Mouse (Mus musculus) testis, adult 2 months (tissue): ENCODE measurements around the gene Tymp. TPM values are rescaled to one million over a fixed set of nuclear protein-coding genes. Genes with fewer than 3 reads are reported as not detected.

ENCODE experiments used
- H3K27ac ChIP-seq: fragments of 200-500 bp; 2 replicates; pipeline ENCODE4 v1.5.1; 2012; ENCODE audit warnings: low read depth, low read length; ENCODE audit not compliant: control insufficient read depth, insufficient read depth
- H3K27me3 ChIP-seq: fragments of 200-500 bp; 2 replicates; pipeline ENCODE4 v1.6.1; 2012; ENCODE audit warnings: mild to moderate bottlenecking, low read length, moderate library complexity; ENCODE audit not compliant: control insufficient read depth, insufficient read depth
- H3K36me3 ChIP-seq: fragments of 200-500 bp; 2 replicates; pipeline ENCODE4 v1.6.1; 2012; ENCODE audit warnings: mild to moderate bottlenecking, low read length; ENCODE audit not compliant: control insufficient read depth, insufficient read depth
- H3K4me1 ChIP-seq: fragments of 200-500 bp; 2 replicates; pipeline ENCODE4 v1.6.1; 2012; ENCODE audit warnings: low read length; ENCODE audit not compliant: control insufficient read depth, insufficient read depth
- H3K4me3 ChIP-seq: fragments of 200-500 bp; 2 replicates; pipeline ENCODE4 v1.5.1; 2012; ENCODE audit warnings: low read depth, mild to moderate bottlenecking, low read length, moderate library complexity, mixed read lengths; ENCODE audit not compliant: control insufficient read depth
- CTCF ChIP-seq: fragments of 200-500 bp; IDR thresholded peaks from 2 replicates; pipeline ENCODE4 v1.5.1; 2012; ENCODE audit warnings: low read depth, mild to moderate bottlenecking, inconsistent platforms, low read length, moderate library complexity; ENCODE audit not compliant: control insufficient read depth, insufficient read depth, insufficient replicate concordance
- POLR2A ChIP-seq: fragments of 200-500 bp; IDR thresholded peaks from 2 replicates; pipeline ENCODE4 v1.6.1; 2012; ENCODE audit warnings: low read depth, mild to moderate bottlenecking, inconsistent platforms, low read length, moderate library complexity; ENCODE audit not compliant: control insufficient read depth
- polyA plus RNA-seq: library from polyadenylated mRNA; depleted of rRNA; stranded (reverse); fragments of >200 nt; gene quantifications from 2 replicates; pipeline ENCODE4 v1.2.3, GENCODE M21; 2012

The Tymp gene
- polyA plus RNA-seq, 1 experiment = 0.74 TPM

- Histone ChIP-seq H3K36me3 (no peaks in the 10 kb centered on the region), H3K27ac (no peak overlapping the region), H3K4me1 (no peaks in the 10 kb centered on the region), H3K4me3 (no peak overlapping the region), H3K27me3 (no peaks in the 10 kb centered on the region)
- TF ChIP-seq POLR2A (no peak), CTCF (no peak)
Measured at GRCm38 (mm10) chr15:89402471-89402870, 25.6 kb upstream of the Tymp start.

- TF ChIP-seq POLR2A (no peak), CTCF (no peak)
- H3K27me3 ChIP-seq = no peaks in the 10 kb centered on the region
- H3K27ac ChIP-seq = no peak overlapping the region
- no peak overlapping the region for H3K4me3 ChIP-seq
- no peaks in the 10 kb centered on the region for H3K4me1 ChIP-seq
- no peaks in the 10 kb centered on the region for H3K36me3 ChIP-seq
Measured at GRCm38 (mm10) chr15:89399716-89400115, 22.9 kb upstream of the Tymp start.

GRCm38 (mm10) chr15:89398146-89398545, 21.3 kb upstream of the Tymp start:
- Histone ChIP-seq H3K36me3 (no peaks in the 10 kb centered on the region), H3K27me3 (no peaks in the 10 kb centered on the region), H3K4me3 (no peak overlapping the region), H3K27ac (no peak overlapping the region), H3K4me1 (no peaks in the 10 kb centered on the region)
- TF ChIP-seq CTCF (no peak), POLR2A (no peak)

- H3K4me1 ChIP-seq = no peaks in the 10 kb centered on the region
- H3K27me3 ChIP-seq = no peaks in the 10 kb centered on the region
- H3K27ac ChIP-seq = no peak overlapping the region
- H3K36me3 ChIP-seq = no peaks in the 10 kb centered on the region
- H3K4me3 ChIP-seq = no peak overlapping the region
- TF ChIP-seq POLR2A = no peak
- TF ChIP-seq CTCF = no peak
Measured at GRCm38 (mm10) chr15:89396883-89397282, 20.0 kb upstream of the Tymp start.

- H3K27ac ChIP-seq = no peak overlapping the region
- TF ChIP-seq CTCF (no peak), POLR2A (no peak)
- no peak overlapping the region for H3K4me3 ChIP-seq
- peaks cover 6% of the 10 kb centered on the region for H3K4me1 ChIP-seq
- no peaks in the 10 kb centered on the region for H3K36me3 ChIP-seq
- no peaks in the 10 kb centered on the region for H3K27me3 ChIP-seq
Measured at GRCm38 (mm10) chr15:89390081-89390480, 13.2 kb upstream of the Tymp start.

GRCm38 (mm10) chr15:89387127-89387526, 10.3 kb upstream of the Tymp start:
- no peak overlapping the region for H3K27ac ChIP-seq
- H3K4me3 ChIP-seq = no peak overlapping the region
- peaks cover 6% of the 10 kb centered on the region for H3K4me1 ChIP-seq
- H3K27me3 ChIP-seq = no peaks in the 10 kb centered on the region
- H3K36me3 ChIP-seq = no peaks in the 10 kb centered on the region
- TF ChIP-seq CTCF = no peak
- no peak for TF ChIP-seq POLR2A

GRCm38 (mm10) chr15:89384617-89385016, 7.8 kb upstream of the Tymp start, which contains the start of gene Klhdc7b:
Klhdc7b (plus strand) TSS chr15:89384917.
- no peak within 1 kb of the TSS for H3K4me3 ChIP-seq
- H3K27ac ChIP-seq = no peak within 1 kb of the TSS
- peaks cover 7% of the 10 kb centered on the region for H3K4me1 ChIP-seq
- H3K36me3 ChIP-seq = no peaks in the 10 kb centered on the region
- no peaks in the 10 kb centered on the region for H3K27me3 ChIP-seq
- TF ChIP-seq CTCF (no peak), POLR2A (no peak)

- Histone ChIP-seq H3K4me3 (peak overlapping the region; percentile 77), H3K27ac (peak overlapping the region; percentile 59), H3K36me3 (no peaks in the 10 kb centered on the region), H3K4me1 (peaks cover 30% of the 10 kb centered on the region), H3K27me3 (peaks cover 2% of the 10 kb centered on the region; the same call in 1 of the 2 replicates)
- TF ChIP-seq CTCF = no peak
- no peak for TF ChIP-seq POLR2A
Measured at GRCm38 (mm10) chr15:89379429-89379828, 2.6 kb upstream of the Tymp start.
